Mouse (Mus musculus) liver, embryonic 15.5 days (tissue): ENCODE results near the gene Traip. TPM values are rescaled to one million over a fixed set of nuclear protein-coding genes. Genes with fewer than 3 reads are reported as not detected.

ENCODE experiments used
- ATAC-seq: fragments of 200-750 bp; cut with Nextera tagmentation; 2 replicates; pipeline ENCODE4 v1.8.0; 2017; ENCODE audit warnings: moderate number of reproducible peaks, mild to moderate bottlenecking, moderate library complexity; ENCODE audit not compliant: insufficient read depth
- H3K27ac ChIP-seq: fragments of 300-500 bp; sonication (generic); replicated peaks from 2 replicates; pipeline ENCODE4 v1.5.1; 2015; ENCODE audit warnings: mild to moderate bottlenecking, inconsistent platforms
- H3K27me3 ChIP-seq: fragments of 300-500 bp; sonication (generic); 2 replicates; pipeline ENCODE4 v1.6.1; 2015; ENCODE audit warnings: mild to moderate bottlenecking, inconsistent platforms
- H3K36me3 ChIP-seq: fragments of 300-500 bp; sonication (generic); replicated peaks from 2 replicates; pipeline ENCODE4 v1.6.1; 2015; ENCODE audit warnings: moderate library complexity, mild to moderate bottlenecking, inconsistent platforms
- H3K4me1 ChIP-seq: fragments of 300-500 bp; sonication (generic); replicated peaks from 2 replicates; pipeline ENCODE4 v1.6.1; 2015; ENCODE audit warnings: inconsistent platforms
- H3K4me2 ChIP-seq: fragments of 300-500 bp; sonication (generic); 2 replicates; pipeline ENCODE4 v1.6.1; 2015; ENCODE audit warnings: moderate library complexity, mild to moderate bottlenecking, inconsistent platforms
- H3K4me3 ChIP-seq: fragments of 300-500 bp; sonication (generic); replicated peaks from 2 replicates; pipeline ENCODE4 v1.5.1; 2015; ENCODE audit warnings: mild to moderate bottlenecking, inconsistent platforms
- H3K9ac ChIP-seq: fragments of 300-500 bp; sonication (generic); 2 replicates; pipeline ENCODE4 v1.6.1; 2015; ENCODE audit warnings: moderate library complexity, mild to moderate bottlenecking, inconsistent platforms
- H3K9me3 ChIP-seq: fragments of 300-500 bp; sonication (generic); replicated peaks from 2 replicates; pipeline ENCODE4 v1.6.1; 2016; ENCODE audit warnings: inconsistent platforms
- WGBS: fragments of 180-500 bp; shearing (Covaris S2); methylation state at CpG from one replicate; pipeline ENCODE4 v1.1.7; 2015; ENCODE audit warnings: mixed read lengths; ENCODE audit not compliant: insufficient replicate concordance; 5-methylcytosine and 5-hydroxymethylcytosine counted together
- polyA plus RNA-seq: library from polyadenylated mRNA; unstranded; fragments of >200 nt; fragmentation: Nextera tagmentation; extraction: Ambion mirVana; gene quantifications from 2 replicates; pipeline ENCODE4 v1.2.1, GENCODE M21; 2015

Gene Traip
- polyA plus RNA-seq, 1 experiment from 2014 or later: 14.6 TPM

DNA sequence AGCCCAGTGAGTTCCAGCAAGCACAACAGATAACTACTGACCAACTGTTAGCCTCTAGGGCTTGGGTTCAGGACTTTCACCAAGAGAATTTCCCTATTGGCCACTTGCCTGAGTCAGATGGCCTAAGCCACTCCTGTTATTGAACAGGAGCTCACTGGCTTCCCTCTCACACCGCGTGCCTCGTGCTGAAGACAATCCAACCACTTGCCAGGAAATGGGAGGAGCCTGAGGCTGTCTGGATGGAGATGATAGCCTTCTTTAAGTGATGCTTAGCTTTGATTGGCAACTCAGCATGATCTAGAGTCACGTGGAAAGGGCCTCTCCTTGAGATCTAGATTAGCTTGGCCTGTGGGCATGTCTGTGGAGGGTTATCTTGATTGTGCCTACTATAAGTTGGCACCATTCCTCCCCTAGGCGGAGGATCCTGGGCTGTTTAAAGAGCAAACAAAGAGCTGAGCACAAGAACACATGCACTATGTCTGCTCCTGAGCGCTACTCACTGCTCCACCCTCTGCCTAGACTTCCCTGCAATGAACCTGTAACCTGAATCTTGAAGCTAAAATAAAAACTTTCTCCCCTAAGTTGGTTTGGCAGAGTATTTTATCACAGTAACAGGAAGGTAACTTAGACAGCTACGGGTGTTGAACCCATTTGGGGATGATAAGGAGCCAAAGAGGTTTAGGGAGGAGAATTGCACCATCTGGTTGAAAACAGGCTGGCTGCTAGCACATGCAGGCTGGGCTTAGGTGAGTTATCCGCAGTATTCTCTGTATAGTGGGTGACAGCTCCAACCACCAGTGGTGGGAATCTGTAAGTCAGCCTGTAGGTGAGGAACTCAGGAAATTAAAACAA is 22.0 kb downstream of the Traip start:
- Histone ChIP-seq H3K27me3 (no peaks in the 10 kb centered on the region), H3K4me3 (peak overlapping the region; percentile 7; the same call in 1 of the 2 replicates), H3K9me3 (no peaks in the 10 kb centered on the region), H3K4me1 (peaks cover 75% of the 10 kb centered on the region), H3K36me3 (peaks cover 49% of the 10 kb centered on the region), H3K27ac (peak overlapping the region; percentile 98), H3K4me2 (peak overlapping the region; percentile 54), H3K9ac (peak overlapping the region; percentile 43)
- ATAC-seq: peak; percentile 81
- WGBS: 11% methylated on average over 8 of the region's 8 CpGs

DNA sequence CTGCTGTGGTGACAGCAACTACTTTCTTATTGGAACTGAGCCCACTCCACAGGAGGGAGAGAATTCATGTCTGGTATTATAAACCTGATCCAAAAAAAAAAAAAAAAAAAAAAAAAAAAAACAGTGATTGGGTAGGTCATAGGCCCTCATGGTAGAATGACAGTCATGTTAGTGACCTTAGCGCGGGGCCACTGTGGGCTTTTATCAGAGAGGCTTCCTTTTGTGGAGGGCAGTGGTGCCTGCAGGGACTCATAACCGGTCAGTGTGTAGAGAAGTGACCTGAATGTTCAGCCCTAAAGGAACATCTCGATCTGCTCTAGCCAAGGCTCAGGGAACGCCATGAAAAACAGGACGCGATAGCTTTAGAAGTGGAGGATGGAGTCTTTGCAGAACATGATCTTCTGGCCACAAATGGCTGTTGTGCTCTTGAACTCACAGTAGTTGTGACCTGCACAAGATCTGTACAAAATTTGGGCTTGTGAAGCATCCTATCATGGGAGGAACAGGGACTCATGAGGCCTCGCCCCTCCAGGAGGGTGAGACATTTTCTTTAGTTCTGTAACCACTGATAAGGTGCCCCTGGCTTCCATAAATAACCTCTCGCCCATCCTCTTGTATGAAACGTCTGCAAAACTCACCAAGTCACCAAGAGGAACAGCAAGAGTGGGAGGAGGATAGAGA is 24.7 kb downstream of the Traip start:
- Histone ChIP-seq H3K4me2 (peak overlapping the region; percentile 84), H3K36me3 (peaks cover 52% of the 10 kb centered on the region), H3K9me3 (no peaks in the 10 kb centered on the region), H3K4me1 (peaks cover 89% of the 10 kb centered on the region), H3K27me3 (no peaks in the 10 kb centered on the region), H3K9ac (peak overlapping the region; percentile 80), H3K27ac (peak overlapping the region; percentile 98), H3K4me3 (peak overlapping the region; percentile 68)
- WGBS: 16% methylated on average over 10 of the region's 10 CpGs
- ATAC-seq: peak; percentile 78

DNA sequence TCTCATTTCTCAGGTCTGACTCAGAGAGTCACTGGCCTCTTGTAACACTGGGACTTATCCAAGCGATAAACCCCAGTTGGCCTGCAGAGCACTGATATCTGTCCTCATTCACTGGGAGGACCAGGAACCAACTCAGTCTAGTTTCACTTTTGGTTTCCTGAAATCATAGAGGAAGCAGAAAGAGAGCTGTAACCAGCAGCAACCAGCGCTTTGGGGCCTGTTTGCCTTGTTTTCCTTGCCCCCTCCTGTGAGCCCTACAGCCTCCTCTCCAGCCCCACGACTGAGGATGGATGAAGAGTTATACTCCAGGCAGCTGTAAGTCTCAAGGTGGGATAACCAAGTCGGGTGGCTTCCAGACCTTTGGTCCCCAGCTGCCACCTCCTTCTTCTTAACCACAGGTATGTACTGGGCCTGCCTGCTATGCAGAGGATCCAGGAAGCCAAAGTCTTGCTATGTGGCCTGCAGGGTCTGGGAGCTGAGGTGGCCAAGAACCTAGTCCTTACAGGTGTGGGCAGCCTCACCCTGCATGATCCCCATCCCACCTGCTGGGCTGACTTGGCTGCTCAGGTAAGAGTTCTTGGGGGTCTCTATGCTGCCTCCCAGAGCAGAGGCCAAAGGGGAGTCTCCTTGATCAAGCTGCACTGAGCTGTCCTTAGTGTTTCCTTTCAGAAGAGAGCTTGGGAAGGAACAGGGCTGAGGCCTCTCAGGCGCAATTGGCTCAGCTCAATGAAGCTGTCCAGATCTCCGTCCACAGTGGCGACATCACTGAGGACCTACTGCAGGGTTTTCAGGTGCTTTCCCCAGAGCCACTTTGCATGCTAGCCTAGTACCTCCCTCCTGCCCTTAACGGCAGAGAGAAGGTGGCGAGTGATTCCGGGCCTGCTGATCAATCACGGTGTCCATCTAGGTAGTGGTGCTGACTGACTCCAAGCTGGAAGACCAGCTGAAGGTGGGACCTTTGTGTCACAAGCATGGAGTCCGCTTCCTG is 25.8 kb downstream of the Traip start, which contains the start of gene Uba7:
Gene Uba7, plus strand, starts transcription at position 107 of the 988 bp plus-strand sequence.
- H3K4me1 ChIP-seq: peaks cover 94% of the 10 kb centered on the region
- 40% methylated on average over 12 of the region's 12 CpGs for WGBS
- H3K9me3 ChIP-seq: no peaks in the 10 kb centered on the region

DNA sequence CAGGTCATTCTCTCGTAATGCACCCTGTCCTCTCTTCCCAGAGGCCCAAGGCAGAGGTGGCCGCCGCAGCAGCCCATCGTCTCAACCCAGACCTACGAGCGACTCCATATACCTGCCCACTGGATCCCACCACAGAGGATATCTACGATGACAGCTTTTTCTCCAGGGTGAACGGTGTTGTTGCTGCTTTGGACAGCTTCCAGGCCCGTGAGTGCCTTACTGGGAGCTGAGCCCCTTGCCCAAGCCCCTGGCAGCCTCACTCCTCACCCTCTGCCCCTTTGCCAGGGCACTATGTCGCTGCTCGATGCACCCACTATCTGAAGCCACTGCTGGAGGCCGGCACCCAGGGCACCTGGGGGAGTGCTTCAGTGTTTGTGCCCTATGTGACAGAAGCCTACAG is 28.9 kb downstream of the Traip start:
- Histone ChIP-seq H3K36me3 (peaks cover 77% of the 10 kb centered on the region), H3K4me2 (no peak overlapping the region), H3K4me1 (peaks cover 94% of the 10 kb centered on the region), H3K4me3 (no peak overlapping the region), H3K27me3 (no peaks in the 10 kb centered on the region), H3K27ac (peak overlapping the region; percentile 97; the same call in 1 of the 2 replicates), H3K9ac (no peak overlapping the region), H3K9me3 (no peaks in the 10 kb centered on the region)
- WGBS: 92% methylated on average over 12 of the region's 12 CpGs
- no peak for ATAC-seq

More for the DNA sequence above, 25.8 kb downstream of the Traip start, which contains the start of gene Uba7:
- peak within 1 kb of the TSS; percentile 68 for H3K4me3 ChIP-seq
- H3K36me3 ChIP-seq: peaks cover 53% of the 10 kb centered on the region
- peak within 1 kb of the TSS; percentile 98 for H3K27ac ChIP-seq
- no peaks in the 10 kb centered on the region for H3K27me3 ChIP-seq
- H3K4me2 ChIP-seq: peak within 1 kb of the TSS; percentile 84
- H3K9ac ChIP-seq: peak within 1 kb of the TSS; percentile 80
- peak; percentile 82 for ATAC-seq

DNA sequence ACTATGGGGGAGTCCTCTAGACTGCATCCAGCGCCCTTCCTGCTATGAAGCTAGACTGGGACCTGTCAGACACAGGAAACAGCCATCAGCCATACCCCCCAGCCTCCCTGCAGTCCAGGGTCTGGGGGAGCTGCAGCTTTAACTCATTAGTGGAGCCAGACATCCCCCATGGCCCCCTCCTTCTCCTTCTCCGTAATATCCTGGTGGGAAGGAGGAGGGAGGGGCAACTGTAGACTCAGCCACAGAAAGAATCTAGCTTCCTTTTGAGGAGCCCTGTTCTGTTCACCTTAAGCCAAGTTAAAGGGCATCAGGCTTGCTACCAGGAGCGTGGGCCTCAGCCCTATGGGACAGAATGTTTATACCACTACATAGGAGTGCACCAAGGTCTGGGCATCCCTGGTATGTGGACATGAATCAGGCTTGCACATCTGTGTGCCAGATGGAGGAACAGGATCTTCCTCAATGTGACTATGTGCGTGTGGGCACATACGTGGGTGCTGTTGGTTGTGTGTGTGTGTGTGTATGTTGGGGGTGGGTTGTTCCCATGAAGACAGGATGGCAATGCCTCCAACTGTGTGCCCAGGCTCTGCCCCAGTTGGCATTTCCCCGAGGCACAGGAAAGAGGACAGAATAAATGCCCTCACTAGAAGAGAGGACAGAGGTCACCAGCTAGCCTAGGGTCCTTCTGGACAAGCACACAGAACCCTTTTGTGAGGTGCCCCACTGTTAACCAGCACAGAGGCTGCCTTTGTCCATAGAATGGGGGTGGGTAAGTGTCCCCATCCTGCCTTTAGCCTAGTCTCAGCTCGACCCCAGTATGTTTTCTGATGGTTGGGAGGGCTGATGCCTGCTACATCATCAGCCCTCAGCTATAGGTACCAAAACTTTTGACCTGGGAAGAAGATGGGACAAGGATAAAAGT is 32.0 kb downstream of the Traip start:
- Histone ChIP-seq H3K27me3 (no peaks in the 10 kb centered on the region), H3K4me3 (peak overlapping the region; percentile 84), H3K4me2 (peak overlapping the region; percentile 92), H3K27ac (peak overlapping the region; percentile 97), H3K36me3 (peaks cover 77% of the 10 kb centered on the region), H3K9me3 (no peaks in the 10 kb centered on the region), H3K9ac (peak overlapping the region; percentile 82), H3K4me1 (peaks cover 97% of the 10 kb centered on the region)
- WGBS: 26% methylated on average over 7 of the region's 7 CpGs
- ATAC-seq: no peak

DNA sequence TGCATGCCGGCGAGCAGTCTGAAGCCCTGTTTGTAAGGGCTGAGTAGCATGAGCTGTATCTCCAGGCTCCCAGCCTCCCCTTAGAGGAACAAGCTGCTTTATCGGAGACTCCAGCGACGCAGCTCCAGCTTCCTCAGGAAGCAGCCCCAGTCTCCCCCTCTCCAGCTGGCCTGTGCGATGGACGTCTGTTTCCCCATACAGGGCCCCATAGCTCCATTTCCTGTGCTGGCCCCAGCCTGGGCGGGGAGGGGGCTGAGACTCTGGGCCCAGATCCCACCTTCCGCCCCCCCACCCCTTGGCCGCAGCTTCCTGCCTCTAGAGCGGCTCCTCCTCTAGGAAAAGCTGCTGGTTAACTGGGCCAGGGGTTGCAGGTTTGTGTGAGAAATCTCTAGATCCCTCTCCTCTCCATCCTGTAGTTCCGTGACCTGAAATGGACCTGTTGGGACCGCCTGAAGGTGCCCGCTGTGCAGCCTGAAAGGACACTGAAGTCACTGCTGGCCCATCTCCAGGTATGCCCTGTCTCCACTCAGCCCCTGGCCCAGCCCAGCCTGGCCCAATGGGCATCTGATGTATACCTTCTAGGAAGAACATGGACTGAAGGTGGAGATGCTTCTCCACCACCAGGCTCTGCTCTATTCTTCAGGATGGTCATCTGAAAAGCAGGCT is 32.9 kb downstream of the Traip start, which contains the start of gene Gm20661:
Gene Gm20661, plus strand, starts transcription at position 378 of the 666 bp plus-strand sequence.
- peak; percentile 72 for ATAC-seq
- peaks cover 69% of the 10 kb centered on the region for H3K36me3 ChIP-seq
- H3K27me3 ChIP-seq: no peaks in the 10 kb centered on the region
- peak within 1 kb of the TSS; percentile 82 for H3K9ac ChIP-seq
- H3K4me2 ChIP-seq: peak within 1 kb of the TSS; percentile 92
- 7% methylated on average over 14 of the region's 14 CpGs for WGBS
- peak within 1 kb of the TSS; percentile 97 for H3K27ac ChIP-seq
- peak within 1 kb of the TSS; percentile 84 for H3K4me3 ChIP-seq
- no peaks in the 10 kb centered on the region for H3K9me3 ChIP-seq
- peaks cover 95% of the 10 kb centered on the region for H3K4me1 ChIP-seq

DNA sequence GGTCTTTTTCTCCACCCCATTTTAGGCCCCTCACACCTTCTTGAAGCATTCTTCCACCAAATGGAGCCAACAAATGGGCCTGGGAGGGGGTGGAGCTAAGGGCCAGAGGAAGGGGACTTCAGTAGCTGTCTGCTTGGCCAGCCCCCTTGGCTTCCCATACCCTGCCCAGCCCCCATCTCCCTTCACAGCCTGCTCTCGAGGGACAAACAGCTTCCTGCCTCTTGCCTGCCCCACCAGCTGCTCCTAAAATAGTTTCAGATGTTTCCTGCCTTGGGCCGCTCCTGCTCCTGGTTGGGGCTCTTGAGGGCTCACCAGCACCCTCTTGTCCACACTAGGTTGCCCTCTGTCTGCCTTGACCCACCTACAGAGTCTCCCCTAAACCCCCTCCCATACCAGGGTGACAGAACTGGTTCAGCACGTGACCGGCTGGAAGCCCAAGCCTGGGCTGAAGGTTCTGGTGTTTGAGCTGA is 33.5 kb downstream of the Traip start:
- H3K4me2 ChIP-seq: peak overlapping the region; percentile 92
- no peaks in the 10 kb centered on the region for H3K27me3 ChIP-seq
- H3K36me3 ChIP-seq: peaks cover 62% of the 10 kb centered on the region
- no peaks in the 10 kb centered on the region for H3K9me3 ChIP-seq
- H3K9ac ChIP-seq: peak overlapping the region; percentile 82
- peaks cover 92% of the 10 kb centered on the region for H3K4me1 ChIP-seq
- WGBS: 15% methylated on average over 4 of the region's 4 CpGs
- no peak for ATAC-seq
- peak overlapping the region; percentile 84 for H3K4me3 ChIP-seq
- peak overlapping the region; percentile 97 for H3K27ac ChIP-seq

DNA sequence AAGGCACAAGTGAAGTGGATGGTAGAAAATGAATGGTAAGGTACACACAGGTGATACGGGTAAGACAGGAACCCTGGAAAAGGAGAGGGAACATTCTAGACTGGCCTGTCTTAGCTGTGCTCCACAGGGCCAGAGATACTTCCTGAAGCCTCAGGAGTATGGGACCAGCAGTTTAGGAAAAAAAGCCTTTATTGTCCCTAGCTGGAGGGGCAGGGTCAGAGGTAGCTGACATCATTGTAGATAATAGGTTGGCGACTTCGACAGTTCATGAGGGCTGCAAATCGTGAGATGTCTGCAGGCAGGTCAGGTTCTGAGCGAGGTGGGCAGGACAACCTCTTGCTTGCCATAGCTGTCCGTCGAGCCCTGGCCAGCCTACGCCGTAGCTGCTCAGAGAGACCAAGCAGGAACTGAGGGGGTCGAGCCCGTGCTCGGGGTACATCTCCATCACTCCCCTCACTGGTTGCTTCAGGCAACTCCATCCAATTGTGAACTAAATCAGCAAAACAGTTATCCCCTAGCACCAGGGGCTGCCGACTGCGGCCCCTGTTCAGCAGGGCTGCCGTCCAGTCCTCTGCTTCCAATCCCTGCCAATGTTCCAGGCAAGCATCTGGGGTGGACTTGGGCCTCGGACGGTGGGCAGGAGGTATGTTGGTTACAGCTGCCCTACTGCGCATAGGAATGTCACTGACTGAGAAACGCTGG is 34.3 kb downstream of the Traip start:
- peaks cover 55% of the 10 kb centered on the region for H3K36me3 ChIP-seq
- H3K9ac ChIP-seq: peak overlapping the region; percentile 82
- H3K4me3 ChIP-seq: peak overlapping the region; percentile 84
- peak overlapping the region; percentile 92 for H3K4me2 ChIP-seq
- peaks cover 85% of the 10 kb centered on the region for H3K4me1 ChIP-seq
- 23% methylated on average over 19 of the region's 19 CpGs for WGBS
- no peaks in the 10 kb centered on the region for H3K27me3 ChIP-seq
- no peak for ATAC-seq
- H3K9me3 ChIP-seq: no peaks in the 10 kb centered on the region
- H3K27ac ChIP-seq: peak overlapping the region; percentile 97

DNA sequence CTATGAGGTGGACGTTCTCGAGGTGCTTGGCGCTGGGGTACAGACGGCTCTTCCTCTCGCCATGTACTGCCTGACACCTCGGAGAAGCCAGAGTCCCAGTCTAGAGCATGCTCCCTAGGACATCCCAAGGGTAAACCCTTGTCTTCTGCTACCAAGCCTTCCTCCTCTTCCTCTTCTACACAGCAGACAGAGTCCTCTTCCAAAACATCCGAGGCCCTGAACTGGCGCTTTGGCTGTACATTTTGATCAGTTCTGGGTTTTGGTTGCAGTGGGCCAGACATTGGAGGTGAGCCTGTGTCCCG is 34.8 kb downstream of the Traip start:
- Histone ChIP-seq H3K4me1 (peaks cover 81% of the 10 kb centered on the region), H3K9me3 (no peaks in the 10 kb centered on the region), H3K27ac (peak overlapping the region; percentile 97), H3K36me3 (peaks cover 50% of the 10 kb centered on the region), H3K4me3 (peak overlapping the region; percentile 84), H3K9ac (peak overlapping the region; percentile 82), H3K4me2 (peak overlapping the region; percentile 92), H3K27me3 (no peaks in the 10 kb centered on the region)
- 16% methylated on average over 9 of the region's 9 CpGs for WGBS
- ATAC-seq: no peak
